Mouse (Mus musculus): ENCODE results near the gene Srgap3. TPM values are rescaled to one million over a fixed set of nuclear protein-coding genes. Genes with fewer than 3 reads are reported as not detected.

Srgap3 gene
- total RNA-seq, 1 experiment: 3.3 TPM

- Histone ChIP-seq H3K9me3 (ENCODE audit: control insufficient read depth, insufficient read depth, low read depth, low read length) (no peaks in the 10 kb centered on the region), H3K9ac (ENCODE audit: insufficient read depth, low read depth, low read length, poor library complexity, severe bottlenecking) (no peak overlapping the region), H3K27ac (ENCODE audit: insufficient read depth, low read depth, low read length, poor library complexity, severe bottlenecking) (no peak overlapping the region), H3K4me3 (ENCODE audit: insufficient read depth in 1 of 2, low read depth in 1 of 2, low read length in 2 of 2, poor library complexity in 1 of 2, severe bottlenecking in 1 of 2) (no peak overlapping the region), H3K4me1 (ENCODE audit: control insufficient read depth in 2 of 2, insufficient read depth in 2 of 2, low read length in 2 of 2, poor library complexity in 1 of 2) (peaks cover 2 to 11% of the 10 kb centered on the region in 2 experiments; a peak in 3 of 4 replicates), H3K36me3 (ENCODE audit: control insufficient read depth, insufficient read depth, low read length, poor library complexity, severe bottlenecking) (no peaks in the 10 kb centered on the region)
- TF ChIP-seq HCFC1 (IDR thresholded peaks at IDR 0.05; ENCODE audit: borderline replicate concordance, insufficient read depth, low read length) (no peak), ZC3H11A (IDR thresholded peaks at IDR 0.05; ENCODE audit: borderline replicate concordance, low read depth, low read length) (no peak), MAFK (IDR thresholded peaks at IDR 0.05; ENCODE audit: insufficient read depth, low read depth, low read length) (no peak), CHD2 (IDR thresholded peaks at IDR 0.05; ENCODE audit: low read depth, low read length) (no peak), ZNF384 (IDR thresholded peaks at IDR 0.05; ENCODE audit: low read depth, low read length) (no peak)
- no peak for DNase-seq (ENCODE audit: low read depth, low spot score)
- in situ Hi-C loops (cut with MboI; ENCODE audit: low sequenced_read_pairs in 2 of 2, unreplicated experiment in 2 of 2): no loop called here
These were observed 110.4 kb downstream of the Srgap3 start for GRCm38 (mm10) chr6:112836712-112837111.

GRCm38 (mm10) chr6:112835413-112835812 is 111.7 kb downstream of the Srgap3 start:
- H3K4me1 ChIP-seq (ENCODE audit: control insufficient read depth in 2 of 2, insufficient read depth in 2 of 2, low read length in 2 of 2, poor library complexity in 1 of 2): peaks cover 2 to 11% of the 10 kb centered on the region in 2 experiments; a peak in 3 of 4 replicates
- no peaks in the 10 kb centered on the region for H3K36me3 ChIP-seq (ENCODE audit: control insufficient read depth, insufficient read depth, low read length, poor library complexity, severe bottlenecking)
- no peak overlapping the region for H3K27ac ChIP-seq (ENCODE audit: insufficient read depth, low read depth, low read length, poor library complexity, severe bottlenecking)

GRCm38 (mm10) chr6:112834430-112834829 is 112.6 kb downstream of the Srgap3 start:
- Histone ChIP-seq H3K4me3 (ENCODE audit: insufficient read depth in 1 of 2, low read depth in 1 of 2, low read length in 2 of 2, poor library complexity in 1 of 2, severe bottlenecking in 1 of 2) (no peak overlapping the region), H3K9me3 (ENCODE audit: control insufficient read depth, insufficient read depth, low read depth, low read length) (no peaks in the 10 kb centered on the region), H3K9ac (ENCODE audit: insufficient read depth, low read depth, low read length, poor library complexity, severe bottlenecking) (no peak overlapping the region), H3K27ac (ENCODE audit: insufficient read depth, low read depth, low read length, poor library complexity, severe bottlenecking) (no peak overlapping the region), H3K36me3 (ENCODE audit: control insufficient read depth, insufficient read depth, low read length, poor library complexity, severe bottlenecking) (no peaks in the 10 kb centered on the region), H3K4me1 (ENCODE audit: control insufficient read depth in 2 of 2, insufficient read depth in 2 of 2, low read length in 2 of 2, poor library complexity in 1 of 2) (peaks cover 2 to 11% of the 10 kb centered on the region in 2 experiments; a peak in 3 of 4 replicates)
- TF ChIP-seq CHD2 (IDR thresholded peaks at IDR 0.05; ENCODE audit: low read depth, low read length): no peak
- no peak for TF ChIP-seq HCFC1 (IDR thresholded peaks at IDR 0.05; ENCODE audit: borderline replicate concordance, insufficient read depth, low read length)
- TF ChIP-seq ZNF384 (IDR thresholded peaks at IDR 0.05; ENCODE audit: low read depth, low read length): no peak
- no peak for TF ChIP-seq ZC3H11A (IDR thresholded peaks at IDR 0.05; ENCODE audit: borderline replicate concordance, low read depth, low read length)
- no peak for DNase-seq (ENCODE audit: low read depth, low spot score)
- in situ Hi-C loops (cut with MboI; ENCODE audit: low sequenced_read_pairs in 2 of 2, unreplicated experiment in 2 of 2): no loop called here

More at GRCm38 (mm10) chr6:112835413-112835812, 111.7 kb downstream of the Srgap3 start:
- H3K4me3 ChIP-seq (ENCODE audit: insufficient read depth in 1 of 2, low read depth in 1 of 2, low read length in 2 of 2, poor library complexity in 1 of 2, severe bottlenecking in 1 of 2): no peak overlapping the region
- TF ChIP-seq HCFC1 (IDR thresholded peaks at IDR 0.05; ENCODE audit: borderline replicate concordance, insufficient read depth, low read length) (no peak), ZNF384 (IDR thresholded peaks at IDR 0.05; ENCODE audit: low read depth, low read length) (no peak), CHD2 (IDR thresholded peaks at IDR 0.05; ENCODE audit: low read depth, low read length) (no peak), MAFK (IDR thresholded peaks at IDR 0.05; ENCODE audit: insufficient read depth, low read depth, low read length) (no peak), ZC3H11A (IDR thresholded peaks at IDR 0.05; ENCODE audit: borderline replicate concordance, low read depth, low read length) (no peak)
- H3K9ac ChIP-seq (ENCODE audit: insufficient read depth, low read depth, low read length, poor library complexity, severe bottlenecking): no peak overlapping the region
- no peak for DNase-seq (ENCODE audit: low read depth, low spot score)
- in situ Hi-C loops (cut with MboI; ENCODE audit: low sequenced_read_pairs in 2 of 2, unreplicated experiment in 2 of 2): no loop called here
- H3K9me3 ChIP-seq (ENCODE audit: control insufficient read depth, insufficient read depth, low read depth, low read length): no peaks in the 10 kb centered on the region

GRCm38 (mm10) chr6:112833763-112834162 is 113.3 kb downstream of the Srgap3 start:
- Histone ChIP-seq H3K4me1 (ENCODE audit: control insufficient read depth in 2 of 2, insufficient read depth in 2 of 2, low read length in 2 of 2, poor library complexity in 1 of 2) (peaks cover 2 to 15% of the 10 kb centered on the region in 2 experiments; a peak in 3 of 4 replicates), H3K27ac (ENCODE audit: insufficient read depth, low read depth, low read length, poor library complexity, severe bottlenecking) (no peak overlapping the region), H3K36me3 (ENCODE audit: control insufficient read depth, insufficient read depth, low read length, poor library complexity, severe bottlenecking) (no peaks in the 10 kb centered on the region), H3K4me3 (ENCODE audit: insufficient read depth in 1 of 2, low read depth in 1 of 2, low read length in 2 of 2, poor library complexity in 1 of 2, severe bottlenecking in 1 of 2) (no peak overlapping the region), H3K9me3 (ENCODE audit: control insufficient read depth, insufficient read depth, low read depth, low read length) (no peaks in the 10 kb centered on the region), H3K9ac (ENCODE audit: insufficient read depth, low read depth, low read length, poor library complexity, severe bottlenecking) (no peak overlapping the region)
- DNase-seq (ENCODE audit: low read depth, low spot score): no peak
- in situ Hi-C loops (cut with MboI; ENCODE audit: low sequenced_read_pairs in 2 of 2, unreplicated experiment in 2 of 2): no loop called here
- no peak for TF ChIP-seq ZC3H11A (IDR thresholded peaks at IDR 0.05; ENCODE audit: borderline replicate concordance, low read depth, low read length)
- no peak for TF ChIP-seq HCFC1 (IDR thresholded peaks at IDR 0.05; ENCODE audit: borderline replicate concordance, insufficient read depth, low read length)
- no peak for TF ChIP-seq MAFK (IDR thresholded peaks at IDR 0.05; ENCODE audit: insufficient read depth, low read depth, low read length)
- TF ChIP-seq CHD2 (IDR thresholded peaks at IDR 0.05; ENCODE audit: low read depth, low read length): no peak
- no peak for TF ChIP-seq ZNF384 (IDR thresholded peaks at IDR 0.05; ENCODE audit: low read depth, low read length)
